Mouse (Mus musculus) v-Abl transformed pro-B cells (cell line): ENCODE data around the gene Pbrm1.

Experiments
- in situ Hi-C, 2 experiments: fragments of 400-800 bp; cut with MboI; formaldehyde crosslinking; loops; one replicate each; pipeline ENCODE4 v1.15.1; 2025; ENCODE audit not compliant: unreplicated experiment in 2 of 2

Gene Pbrm1

DNA sequence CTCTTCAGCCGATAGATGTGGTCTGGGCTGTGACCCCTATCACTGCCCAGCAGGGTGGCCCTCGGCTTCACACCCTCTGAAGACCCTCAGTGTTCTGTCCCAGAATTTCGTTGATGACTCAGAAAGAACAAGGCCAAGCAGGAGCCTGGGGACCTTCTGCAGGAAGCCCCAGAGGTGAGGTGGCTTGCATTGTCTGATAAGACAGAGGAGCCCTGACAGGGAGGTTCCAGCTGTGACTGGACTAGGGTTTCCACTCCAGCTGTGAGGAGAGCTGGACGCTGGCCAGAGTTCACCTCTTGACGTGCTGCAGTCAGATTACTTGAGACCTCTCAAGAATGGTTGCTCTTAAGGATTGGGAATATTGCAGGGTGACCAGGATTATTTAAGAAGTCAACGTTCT lies 113.1 kb downstream of the Pbrm1 start:
- in situ Hi-C loops = no loop called here

DNA sequence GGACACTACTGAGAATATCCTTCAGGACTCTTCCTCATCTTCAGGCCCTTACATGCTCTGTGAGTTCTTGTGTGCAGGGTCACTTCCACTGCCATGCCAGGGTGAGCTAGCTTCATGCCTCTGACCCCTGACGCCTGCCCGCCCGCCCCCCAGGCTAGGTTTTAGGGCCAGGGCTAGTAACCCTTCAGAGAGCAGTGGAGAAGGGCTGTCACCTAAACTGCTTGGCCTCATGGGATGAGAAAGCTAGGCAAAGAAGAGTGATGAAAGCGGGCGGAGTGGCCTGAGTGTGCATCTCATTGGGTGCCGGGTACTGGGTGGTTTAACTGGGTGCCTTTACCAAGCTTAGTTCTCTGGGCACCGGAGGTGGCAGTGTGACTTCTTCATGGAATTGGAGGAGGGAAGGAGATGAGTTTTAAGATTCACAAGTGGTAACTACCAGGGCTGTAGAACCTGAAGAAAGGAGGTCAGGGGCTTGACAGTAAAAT lies 113.6 kb downstream of the Pbrm1 start:
- in situ Hi-C loops = no loop called here

DNA sequence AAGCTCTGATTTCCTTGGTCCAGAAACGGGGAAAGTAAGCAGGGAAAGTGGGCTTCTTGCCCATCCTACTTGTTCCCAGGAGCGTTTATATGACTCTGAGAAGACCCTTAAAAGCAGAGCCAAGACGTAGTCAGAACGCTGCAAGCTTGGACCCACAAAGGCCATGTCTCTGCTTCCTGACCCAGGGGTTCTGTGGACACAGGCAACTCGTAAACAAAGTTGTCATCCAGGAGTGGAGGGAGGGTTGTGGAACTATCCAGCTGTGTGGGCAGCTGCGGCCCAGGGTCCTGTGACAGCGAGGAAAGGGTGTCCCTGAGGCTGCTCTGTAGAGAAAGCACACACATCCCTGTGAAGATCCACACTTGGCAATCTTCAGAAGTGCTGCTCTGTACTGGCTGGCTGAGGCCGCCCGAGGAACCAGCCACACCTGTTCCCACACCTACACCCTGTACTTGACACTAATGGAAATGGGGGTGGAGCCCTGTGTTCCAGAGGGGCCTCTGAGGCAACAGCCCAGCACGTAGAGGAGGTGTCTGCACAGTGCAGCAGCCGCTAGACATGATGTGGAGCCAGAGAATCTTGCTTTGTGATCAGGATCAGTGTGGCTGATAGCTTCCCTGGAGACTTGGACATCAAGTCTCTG lies 114.2 kb downstream of the Pbrm1 start:
- in situ Hi-C loops = no loop called here

DNA sequence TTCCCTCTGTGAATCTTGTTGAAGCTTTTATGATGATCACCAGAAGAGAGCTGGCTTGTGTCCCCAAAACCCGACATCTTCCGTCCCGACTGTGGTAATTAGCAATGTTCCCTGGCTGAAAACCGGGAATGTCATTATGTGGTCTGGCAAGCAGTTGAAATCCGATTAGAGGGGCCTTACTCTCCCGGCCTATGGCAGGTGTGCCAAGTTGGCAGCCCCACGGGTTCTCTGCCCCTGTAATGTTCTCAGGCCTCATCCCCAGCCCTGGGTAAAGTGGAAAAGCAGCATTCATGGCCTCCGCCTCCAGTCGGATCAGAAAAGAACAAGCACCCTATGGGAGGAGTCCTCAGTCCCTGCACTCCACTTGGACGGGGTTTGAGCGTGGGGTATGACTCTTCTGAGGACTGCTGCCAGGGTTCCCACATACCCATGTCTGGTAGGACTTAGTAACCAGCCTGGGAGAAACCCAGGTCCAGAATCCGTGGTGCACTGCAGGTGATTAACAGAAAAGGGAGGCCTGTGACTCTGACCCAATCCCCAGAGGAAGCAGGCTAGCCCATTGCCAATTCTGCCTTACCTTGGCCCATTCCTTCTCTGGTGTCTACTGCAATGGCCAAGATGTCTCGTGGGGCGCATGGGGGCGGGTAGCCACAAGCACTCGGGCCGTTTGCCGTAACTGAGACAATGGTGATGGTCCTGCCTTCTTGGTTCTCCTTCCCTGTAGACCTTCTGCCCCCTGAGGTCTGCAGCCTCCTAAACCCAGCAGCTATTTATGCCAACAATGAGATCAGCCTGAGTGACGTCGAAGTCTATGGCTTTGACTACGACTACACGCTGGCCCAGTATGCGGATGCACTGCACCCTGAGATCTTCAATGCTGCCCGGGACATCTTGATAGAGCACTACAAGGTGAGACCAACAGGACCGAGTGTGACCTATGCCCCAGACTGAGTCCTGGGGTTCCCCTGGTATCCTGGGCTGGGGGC lies 115.4 kb downstream of the Pbrm1 start:
- in situ Hi-C loops = no loop called here

DNA sequence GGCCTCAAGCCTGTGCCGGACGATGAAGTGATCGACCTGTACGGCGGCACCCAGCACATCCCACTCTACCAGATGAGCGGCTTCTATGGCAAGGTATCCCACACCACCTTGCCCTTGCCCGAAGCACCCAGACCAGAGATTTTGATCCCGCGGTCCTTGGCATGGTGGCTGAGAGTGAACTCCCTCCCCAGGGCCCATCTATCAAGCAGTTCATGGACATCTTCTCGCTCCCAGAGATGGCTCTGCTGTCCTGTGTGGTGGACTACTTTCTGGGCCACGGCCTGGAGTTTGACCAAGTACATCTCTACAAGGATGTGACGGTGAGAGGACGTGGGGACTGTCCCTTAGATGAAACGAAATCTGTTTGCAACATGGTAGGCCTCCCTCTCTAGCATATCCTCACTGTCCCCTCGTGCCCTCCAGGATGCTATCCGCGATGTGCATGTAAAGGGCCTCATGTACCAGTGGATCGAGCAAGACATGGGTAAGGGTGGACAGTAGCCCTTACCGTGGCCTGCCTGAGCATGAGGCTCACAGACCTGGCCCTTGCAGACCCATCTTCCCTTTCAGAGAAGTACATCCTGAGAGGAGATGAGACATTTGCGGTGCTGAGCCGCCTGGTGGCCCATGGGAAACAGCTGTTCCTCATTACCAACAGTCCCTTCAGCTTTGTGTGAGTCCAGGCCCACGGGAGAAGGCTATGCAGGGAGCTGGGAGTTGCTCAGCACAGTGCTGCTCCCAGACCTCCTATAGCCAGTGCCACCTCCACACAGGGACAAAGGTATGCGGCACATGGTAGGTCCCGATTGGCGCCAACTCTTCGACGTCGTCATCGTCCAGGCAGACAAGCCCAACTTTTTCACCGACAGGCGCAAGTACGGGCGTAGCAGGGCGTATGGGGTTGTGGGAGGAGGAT lies 116.8 kb downstream of the Pbrm1 start:
- in situ Hi-C loops = no loop called here

DNA sequence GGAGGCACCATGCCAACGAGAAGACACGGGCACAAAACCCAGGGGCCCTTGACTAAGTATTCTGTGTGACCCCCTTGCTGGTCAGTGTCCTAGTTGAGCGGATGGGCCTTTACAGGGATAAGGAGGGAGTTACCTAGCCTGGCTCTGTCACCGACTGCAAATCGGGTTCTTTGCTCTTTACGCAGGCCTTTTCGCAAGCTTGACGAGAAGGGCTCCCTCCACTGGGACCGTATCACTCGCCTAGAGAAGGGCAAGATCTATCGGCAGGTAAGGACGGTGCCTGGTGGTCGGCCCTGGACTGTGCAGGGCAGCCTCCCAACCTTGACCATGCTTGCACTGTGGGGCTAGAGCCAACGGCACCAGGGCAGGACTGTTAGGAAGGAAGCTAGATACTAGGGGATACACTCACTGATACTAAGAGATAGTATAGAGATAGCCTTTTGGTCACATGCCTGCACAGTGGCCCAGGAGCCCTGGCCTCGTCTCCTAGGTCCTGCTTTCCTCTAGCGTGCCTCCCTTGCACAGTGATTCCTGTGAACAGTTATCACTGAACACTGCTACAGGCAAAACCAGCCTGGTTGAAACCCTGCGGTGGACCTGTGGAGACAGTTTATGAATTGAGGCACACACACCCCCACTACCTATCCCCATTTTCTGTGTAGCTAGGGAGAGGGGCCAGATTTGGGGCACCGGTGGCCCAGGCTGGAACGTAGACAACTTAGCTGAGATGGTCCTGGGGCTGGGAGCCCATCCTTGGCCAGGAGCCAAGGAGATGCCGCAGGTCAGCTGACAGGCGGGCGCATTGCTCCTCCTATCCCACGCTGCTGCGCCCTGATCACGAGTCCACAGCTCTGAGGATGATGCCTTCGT lies 117.7 kb downstream of the Pbrm1 start:
- in situ Hi-C loops = no loop called here

DNA sequence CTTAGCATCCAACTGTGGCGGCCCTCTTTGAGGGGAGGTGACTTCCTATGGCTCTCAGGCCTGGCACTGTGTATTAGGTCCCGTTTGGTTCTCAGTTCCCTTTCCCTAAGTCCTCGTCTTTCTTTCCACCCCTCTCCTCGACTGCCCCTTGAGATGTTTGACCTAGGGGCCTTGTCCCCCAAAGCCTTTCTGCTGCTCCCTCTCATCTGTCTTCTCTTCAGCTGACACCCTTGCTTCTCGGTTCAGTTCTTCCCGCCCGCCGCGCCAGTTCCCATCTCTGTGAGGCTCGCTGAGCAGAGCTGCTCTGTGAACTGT lies 118.3 kb downstream of the Pbrm1 start:
- in situ Hi-C loops = no loop called here

DNA sequence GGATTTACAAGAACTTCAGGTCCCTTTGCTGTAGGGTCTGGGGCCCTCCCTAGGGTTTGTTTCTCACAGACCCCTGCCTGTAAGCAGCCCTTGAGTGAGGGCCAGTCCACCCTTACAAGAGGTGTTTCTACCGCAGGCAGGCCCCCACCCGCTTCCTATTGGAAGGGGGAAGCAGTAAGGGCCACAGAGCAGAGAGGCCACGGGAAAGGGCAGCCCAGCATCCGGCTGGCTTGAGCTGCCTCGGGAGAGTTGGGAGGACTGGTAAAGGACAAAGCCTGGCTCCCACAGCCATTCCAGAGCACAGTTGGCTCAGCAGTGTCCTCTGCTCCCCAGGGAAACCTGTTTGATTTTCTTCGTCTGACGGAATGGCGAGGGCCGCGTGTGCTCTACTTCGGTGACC lies 118.9 kb downstream of the Pbrm1 start:
- in situ Hi-C loops = no loop called here

DNA sequence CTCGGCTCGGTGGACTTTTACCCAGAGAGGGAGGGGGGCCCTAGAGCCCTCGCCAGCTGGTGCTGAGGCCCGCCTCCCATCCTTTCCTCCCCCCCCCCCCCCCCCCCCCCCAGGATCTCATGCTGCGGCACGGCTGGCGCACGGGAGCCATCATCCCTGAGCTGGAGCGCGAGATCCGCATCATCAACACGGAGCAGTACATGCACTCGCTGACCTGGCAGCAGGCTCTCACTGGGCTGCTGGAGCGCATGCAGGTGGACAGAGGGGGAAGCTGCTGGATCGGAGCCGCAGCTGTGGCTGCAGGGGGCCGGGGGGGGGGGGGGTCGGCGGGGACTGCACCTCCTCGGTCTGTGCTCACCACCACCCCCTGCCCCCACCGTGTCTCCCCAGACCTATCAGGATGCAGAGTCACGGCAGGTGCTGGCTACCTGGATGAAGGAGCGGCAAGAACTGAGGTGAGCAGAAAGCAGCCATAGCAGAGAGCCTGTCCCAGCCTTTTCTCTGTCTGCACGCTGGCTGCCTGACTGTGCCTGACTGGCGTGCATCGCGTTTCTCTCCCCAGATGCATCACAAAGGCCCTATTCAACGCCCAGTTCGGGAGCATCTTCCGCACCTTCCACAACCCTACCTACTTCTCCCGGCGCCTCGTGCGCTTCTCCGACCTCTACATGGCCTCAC lies 119.4 kb downstream of the Pbrm1 start:
- in situ Hi-C loops = no loop called here

DNA sequence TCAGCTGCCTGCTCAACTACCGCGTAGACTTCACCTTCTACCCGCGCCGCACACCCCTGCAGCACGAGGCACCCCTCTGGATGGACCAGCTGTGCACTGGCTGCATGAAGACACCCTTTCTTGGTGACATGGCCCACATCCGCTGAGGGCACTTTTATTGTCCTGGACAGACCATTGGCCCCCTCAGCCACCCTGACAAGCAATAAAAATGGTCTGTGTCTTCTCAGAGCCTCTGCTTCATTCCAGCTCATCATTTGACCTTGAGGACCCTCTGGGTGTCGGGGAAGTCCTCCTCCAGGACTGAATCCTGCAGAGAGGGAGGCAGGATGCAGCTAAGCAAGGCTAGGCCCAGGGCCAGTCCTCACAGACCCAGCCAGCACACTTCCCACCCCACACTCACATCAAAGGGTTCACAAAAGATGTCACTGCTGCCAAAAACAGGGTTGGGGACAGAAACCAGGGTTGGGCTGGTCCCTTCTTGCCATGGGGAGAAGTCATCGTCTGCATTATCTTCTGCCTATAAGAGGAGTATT lies 120.0 kb downstream of the Pbrm1 start:
- in situ Hi-C loops = no loop called here

DNA sequence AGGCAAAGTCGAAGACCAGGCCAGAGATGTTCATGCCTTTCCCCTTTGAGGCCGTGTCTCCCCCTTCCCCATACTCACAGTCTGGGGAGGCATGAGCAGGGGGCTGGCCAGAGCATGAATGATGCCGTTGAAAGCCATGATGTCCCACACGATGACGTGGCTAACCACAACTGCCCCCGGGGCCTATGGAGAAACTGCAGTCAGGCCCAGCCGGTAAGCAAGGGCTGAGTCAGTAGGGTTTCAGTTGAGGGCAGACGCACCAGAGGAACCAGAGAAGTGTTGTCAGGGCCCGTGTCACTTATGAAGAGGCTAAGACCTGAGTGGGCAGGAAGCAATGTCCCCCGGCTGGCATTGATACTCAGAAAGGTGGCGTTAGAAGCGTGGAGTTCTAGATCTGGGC lies 120.7 kb downstream of the Pbrm1 start:
- in situ Hi-C loops = no loop called here

DNA sequence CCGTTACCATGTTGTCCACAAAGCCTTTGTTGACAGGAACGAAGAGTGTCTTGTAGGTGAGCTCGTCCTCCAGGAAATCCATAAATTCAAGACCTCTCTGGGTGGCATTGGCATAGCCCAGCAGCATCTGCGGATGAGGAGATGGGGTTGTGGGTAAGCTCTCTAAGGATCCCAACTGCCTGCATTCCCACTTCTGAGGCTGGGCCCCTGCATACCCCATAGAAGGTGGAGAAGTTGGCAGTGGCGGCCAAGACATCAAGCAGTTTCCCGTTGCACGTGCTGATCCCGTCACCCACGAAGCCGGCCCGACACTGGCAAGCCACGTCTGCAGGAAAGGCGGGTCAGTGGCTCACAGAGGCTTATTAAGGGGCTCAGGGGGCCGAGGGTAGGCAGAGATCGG lies 121.2 kb downstream of the Pbrm1 start:
- in situ Hi-C loops = no loop called here

DNA sequence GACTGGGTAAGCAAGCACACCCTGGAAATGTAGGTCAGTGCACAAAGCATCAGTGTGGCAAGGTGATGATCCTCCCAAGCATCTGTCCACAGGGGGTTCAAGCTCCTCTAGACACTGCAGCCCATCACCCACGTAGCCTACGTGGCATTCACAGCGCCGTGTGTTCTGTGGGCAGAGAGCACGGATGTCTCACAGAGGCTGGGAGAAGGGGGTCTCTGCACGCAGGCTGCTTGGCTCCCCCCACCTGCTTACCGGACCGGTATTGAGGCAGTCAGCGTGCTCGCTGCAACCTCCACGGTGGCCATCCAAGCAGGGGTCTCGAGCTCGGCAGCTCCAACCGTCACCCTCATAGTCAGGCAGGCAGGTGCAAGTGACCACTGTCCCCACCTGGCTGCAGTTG lies 122.1 kb downstream of the Pbrm1 start:
- in situ Hi-C loops = no loop called here

DNA sequence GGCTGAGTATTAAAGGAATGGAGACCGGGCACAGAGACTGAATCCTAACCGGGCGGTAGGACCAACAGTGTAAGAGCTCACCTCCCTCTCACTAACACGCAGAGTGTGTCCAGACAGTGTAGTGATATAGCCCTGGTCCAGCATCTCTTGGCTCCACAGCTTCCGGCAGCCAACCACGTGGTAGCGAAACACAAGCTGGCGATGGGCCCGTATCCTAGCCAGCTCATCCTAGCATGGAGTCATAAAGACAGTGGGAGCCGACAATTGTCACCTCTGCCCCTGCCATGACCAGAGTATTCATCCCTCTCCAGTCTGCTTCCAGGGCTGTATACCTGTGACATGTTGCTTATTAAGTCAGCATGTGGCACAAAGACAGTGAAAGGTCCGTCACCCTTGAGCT lies 126.8 kb downstream of the Pbrm1 start:
- in situ Hi-C loops = no loop called here

DNA sequence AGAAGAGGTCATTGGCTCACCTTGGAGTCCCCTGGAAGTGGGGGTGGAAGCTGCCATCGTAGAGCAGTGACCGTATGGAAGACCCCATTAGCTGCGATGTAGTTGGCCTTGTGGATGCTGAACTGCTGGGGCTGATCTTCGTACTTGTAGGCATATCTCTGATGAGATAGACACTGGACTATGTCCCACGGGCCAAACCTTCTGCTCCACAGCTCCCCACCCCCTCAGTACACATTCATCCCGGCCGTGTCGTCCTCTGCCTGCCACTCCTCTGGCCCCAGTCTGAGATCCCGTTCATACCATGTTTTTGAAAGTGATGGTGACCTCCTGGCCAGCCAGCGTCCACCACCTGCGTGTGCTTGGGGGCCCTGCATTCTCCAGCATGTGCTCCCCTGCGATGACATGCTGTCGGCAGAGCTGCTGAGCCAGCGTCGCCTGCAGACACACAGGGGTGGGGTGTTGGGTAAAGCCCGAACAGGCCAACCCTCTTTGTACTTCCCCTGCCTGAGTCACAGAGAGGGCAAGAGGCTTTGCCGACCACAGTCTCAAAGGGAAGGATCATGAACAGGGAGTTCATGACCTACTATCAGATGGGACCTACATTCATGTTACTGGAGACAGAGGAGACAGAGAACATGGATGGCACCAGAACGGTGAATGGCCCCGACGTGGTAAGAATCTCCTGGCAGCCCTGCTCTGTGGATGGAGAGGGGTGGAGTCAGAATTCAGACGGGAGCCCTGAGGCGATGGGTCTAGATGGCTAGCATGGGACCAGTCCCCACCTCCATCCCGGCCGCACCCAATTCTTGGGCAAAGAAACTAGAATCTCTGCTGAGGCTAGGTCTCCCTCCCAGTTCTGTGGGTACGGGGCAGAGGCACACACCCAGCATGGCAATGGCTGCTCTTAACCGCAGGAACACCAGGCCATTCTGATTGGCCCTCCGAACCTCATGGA lies 141.5 kb downstream of the Pbrm1 start:
- in situ Hi-C loops = no loop called here

DNA sequence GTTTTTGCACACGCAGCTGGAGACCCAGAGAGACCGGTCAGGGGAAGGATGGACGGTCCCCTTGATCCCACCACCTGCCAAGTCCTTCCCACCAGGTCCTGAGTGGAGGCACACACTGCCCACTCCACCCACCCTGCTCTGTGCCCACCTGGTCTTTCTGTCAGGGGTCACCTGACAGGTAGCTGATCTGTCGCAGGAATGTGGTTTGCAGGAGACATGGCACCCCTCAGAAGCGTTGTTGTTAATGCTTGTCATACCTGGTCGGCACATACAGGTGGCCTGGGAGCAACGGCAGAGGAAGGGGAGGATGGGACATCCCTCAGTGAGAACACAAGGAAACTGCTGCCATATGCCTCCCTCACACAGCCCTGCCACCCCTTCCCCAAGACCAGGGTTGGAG lies 142.3 kb downstream of the Pbrm1 start:
- in situ Hi-C loops = no loop called here

DNA sequence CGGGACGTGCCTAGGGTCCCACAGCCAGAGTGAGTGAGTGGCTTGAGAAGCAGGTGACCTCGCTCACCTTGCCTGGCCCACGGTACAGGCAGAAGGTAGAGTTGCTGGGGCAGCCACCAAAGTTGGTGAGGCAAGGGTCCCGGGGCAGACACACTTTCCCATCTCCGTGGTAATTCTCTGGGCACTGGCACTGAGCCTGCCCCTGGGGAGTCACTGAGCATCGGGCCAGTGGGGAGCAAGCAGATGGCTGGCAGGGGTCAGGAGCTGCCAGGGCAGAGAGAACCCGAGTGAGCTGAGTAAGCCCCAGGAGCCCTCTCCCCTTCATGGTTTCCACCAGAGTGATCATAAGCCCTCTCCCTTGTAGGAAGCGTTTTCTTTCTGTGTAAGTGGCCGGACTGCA lies 142.7 kb downstream of the Pbrm1 start:
- in situ Hi-C loops = no loop called here

DNA sequence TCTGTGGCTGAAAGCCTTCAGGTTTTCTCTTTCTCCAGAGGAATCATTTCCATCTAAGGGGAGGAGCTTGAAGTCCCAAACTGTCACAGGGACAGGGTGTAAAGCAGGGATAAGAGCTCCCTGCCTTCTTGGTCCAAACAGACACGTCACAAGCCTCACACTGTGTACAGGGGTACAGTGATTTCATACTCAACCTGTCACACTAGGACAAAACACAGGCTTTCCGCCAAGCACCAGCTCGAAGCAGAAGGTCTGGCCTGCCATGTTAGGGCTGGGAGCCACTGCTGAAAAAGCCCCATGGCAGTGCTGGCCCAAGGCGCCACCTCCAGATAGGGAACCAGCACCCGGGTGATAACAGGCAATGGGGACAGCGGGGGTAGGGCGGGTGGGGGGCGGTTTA lies 145.1 kb downstream of the Pbrm1 start:
- in situ Hi-C loops = no loop called here
